Mouse (Mus musculus): Measurements from ENCODE around the gene Rap1gap.

DNA sequence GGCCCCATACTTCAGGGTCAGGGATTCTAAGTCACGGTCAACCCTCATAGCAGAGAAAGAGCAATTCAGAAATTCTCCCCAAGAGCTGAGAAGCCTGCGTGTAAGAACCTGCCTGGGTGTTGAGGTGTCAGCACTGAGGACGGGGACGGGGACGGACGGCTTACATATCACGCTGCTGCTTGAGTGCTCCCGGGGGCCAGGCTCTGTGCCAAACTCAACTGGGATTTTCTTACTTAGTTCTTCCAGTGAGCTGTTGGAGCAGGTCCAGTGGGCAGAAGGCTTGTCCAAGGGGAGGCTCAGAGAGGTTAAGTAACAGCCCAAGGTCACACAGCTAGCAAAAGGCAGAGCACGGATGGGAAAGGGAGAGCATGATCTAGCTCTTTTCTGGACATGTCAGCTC, 87.2 kb downstream of the Rap1gap start:
- TF ChIP-seq CTCF (IDR thresholded peaks at IDR 0.05; ENCODE audit: low read depth, low read length) (no peak), POLR2A (IDR thresholded peaks at IDR 0.05; ENCODE audit: insufficient read depth, low read length) (no peak), EP300 (IDR thresholded peaks at IDR 0.05; ENCODE audit: insufficient read depth, low read depth, low read length) (no peak)

Data from ES-Bruce4 (cell line).